Mouse (Mus musculus) CH12F3 (cell line): ENCODE data around the gene Atl1.

Source experiments
- in situ Hi-C: fragments of 300-500 bp; cut with MboI; formaldehyde crosslinking; loops from 2 replicates; pipeline ENCODE4 v1.14.3; 2020; ENCODE audit warnings: low sequenced_read_pairs

Atl1 gene

GRCm38 (mm10) chr12:69926716-69927115 lies 34.3 kb downstream of the Atl1 start:
- in situ Hi-C loops = no loop called here

- in situ Hi-C loops = no loop called here
These were observed 45.3 kb downstream of the Atl1 start for GRCm38 (mm10) chr12:69937731-69938130.

GRCm38 (mm10) chr12:69939291-69939690 lies 46.9 kb downstream of the Atl1 start:
- in situ Hi-C loops = no loop called here

GRCm38 (mm10) chr12:69941655-69942329 lies 49.4 kb downstream of the Atl1 start:
- in situ Hi-C loops = no loop called here

GRCm38 (mm10) chr12:69945861-69946260 lies 53.4 kb downstream of the Atl1 start:
- in situ Hi-C loops = no loop called here

DNA sequence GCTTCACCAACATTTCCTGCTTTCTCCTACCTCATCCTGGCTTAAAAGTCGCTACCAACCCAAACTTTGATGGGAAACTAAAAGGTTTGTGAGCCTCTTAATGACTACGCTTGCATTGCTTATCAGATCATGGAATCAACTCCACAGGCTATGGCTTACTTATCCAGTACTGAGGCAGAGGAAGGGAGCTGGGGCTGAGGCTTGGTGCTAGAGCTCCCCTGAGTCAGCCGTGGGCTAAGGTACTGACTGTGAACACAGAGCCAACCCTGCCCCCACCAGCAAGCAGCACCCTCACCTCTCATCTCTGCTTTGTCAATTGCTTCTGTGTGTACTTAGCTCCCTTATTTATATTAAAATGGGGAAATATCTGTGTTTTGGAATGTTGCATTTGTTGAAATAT lies 55.1 kb downstream of the Atl1 start:
- in situ Hi-C loops = no loop called here

DNA sequence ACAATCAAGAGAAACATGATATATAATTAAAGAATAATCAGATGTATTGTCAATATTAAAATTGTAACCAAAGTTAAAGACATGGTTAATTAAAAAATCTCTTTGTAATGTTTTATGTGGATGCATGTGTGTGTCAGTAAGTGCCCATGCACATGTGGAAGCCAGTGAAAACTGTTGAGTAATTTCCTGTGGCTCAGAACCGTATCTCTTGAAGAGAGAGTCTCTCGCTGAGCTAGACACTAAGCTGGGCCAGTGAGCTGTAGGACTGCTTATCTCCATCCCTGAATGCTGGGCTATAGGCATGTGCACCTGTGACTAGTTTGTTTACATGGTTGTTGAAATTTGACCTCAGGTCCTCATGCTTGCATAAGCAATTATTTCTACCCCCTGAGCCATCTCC lies 65.0 kb downstream of the Atl1 start:
- in situ Hi-C loops = no loop called here

GRCm38 (mm10) chr12:69962468-69962867 lies 70.1 kb downstream of the Atl1 start:
- in situ Hi-C loops = no loop called here

DNA sequence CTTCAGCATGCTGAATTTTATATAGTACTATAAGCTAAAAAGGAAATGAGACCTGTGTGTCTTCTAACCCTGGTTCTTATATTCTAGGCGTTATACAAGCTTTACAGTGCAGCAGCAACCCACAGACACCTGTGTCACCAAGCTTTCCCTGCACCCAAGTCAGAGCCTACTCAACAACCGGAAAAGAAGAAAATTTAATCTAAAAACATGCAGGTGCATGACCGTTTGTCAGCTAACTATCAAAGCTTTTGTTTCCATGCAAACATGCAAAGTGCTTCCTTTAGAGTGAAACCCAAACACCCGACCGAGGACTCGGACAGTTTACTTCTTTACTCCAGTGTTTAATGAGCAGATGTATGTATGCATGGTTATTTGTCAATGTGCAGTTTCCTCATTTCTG lies 70.7 kb downstream of the Atl1 start:
- in situ Hi-C loops = no loop called here

DNA sequence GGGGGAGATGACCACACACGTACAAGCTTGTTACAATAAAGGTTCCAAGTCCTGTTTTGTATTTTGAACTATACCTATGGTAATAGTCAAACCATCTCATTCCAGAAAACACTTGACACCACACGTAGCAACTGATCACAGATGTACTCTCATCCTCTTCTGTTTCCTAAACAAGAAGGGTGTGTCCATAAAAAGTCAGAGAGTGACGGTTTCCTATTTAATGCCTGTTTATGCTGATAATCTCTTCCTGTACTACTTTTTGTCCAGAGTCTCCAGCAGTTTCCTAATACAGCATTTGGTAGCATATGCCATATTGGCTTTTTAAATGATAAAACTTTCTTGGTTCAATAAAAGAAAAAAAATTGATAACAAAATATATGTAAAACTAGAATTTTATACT lies 73.2 kb downstream of the Atl1 start:
- in situ Hi-C loops = no loop called here

DNA sequence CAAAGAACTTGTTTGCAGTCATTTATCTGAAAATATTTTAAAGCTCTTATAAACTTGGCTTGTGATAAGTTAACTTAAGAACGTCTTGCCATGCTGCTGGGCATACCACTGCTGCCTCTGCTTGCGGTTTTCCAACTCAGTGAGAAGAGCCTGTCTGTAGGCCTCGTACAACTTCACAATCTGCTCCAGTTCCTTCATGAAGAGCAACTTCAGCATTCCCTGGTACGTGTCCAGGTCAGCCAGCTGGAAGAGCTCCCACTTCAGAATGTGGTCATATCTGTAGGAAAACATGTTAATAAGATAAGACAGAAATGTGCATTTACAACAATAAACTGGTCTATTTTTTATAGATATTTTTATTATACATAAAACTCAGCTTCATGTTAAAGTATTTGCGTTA lies 73.7 kb downstream of the Atl1 start:
- in situ Hi-C loops = no loop called here

DNA sequence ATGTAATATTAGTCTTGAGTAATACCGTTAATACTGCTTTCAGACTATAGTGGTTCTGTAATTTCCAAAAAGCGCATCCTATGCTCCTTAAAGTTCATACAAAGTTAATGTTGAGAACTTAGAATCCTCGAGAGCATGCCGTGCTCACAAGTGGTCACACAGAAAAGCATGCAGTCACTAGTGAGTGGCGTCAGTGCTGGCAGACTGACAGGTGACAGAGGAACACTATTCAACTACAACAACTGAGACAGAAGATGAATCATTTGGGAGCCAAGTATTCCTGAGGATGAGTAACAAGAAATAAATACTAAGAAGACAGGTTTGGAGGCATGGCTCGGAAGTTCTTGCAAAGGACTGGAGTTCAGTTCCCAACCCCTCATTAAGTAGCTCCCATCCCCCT lies 74.7 kb downstream of the Atl1 start:
- in situ Hi-C loops = no loop called here

- in situ Hi-C loops = no loop called here
These were observed 75.7 kb downstream of the Atl1 start for GRCm38 (mm10) chr12:69968154-69968553.

DNA sequence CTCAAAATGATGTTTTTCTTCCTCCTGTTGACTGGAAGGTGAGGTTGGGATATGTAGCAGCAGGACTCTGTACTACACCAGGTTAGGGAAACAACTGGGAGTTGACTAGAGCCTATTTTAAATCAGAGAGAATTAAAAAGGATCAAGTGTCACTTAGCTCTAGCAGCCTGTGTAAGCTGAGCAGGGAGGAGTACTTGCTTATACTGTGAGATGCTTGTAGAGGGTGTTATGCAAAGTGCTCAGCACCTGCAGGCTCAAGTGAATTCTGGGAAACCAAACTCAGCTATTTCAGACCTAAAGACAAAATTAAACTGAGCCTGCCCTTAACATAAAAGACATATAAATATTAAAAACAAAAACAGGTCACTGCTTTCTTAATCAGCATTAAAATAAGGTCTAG lies 81.3 kb downstream of the Atl1 start:
- in situ Hi-C loops = no loop called here

GRCm38 (mm10) chr12:69976688-69977087 lies 84.3 kb downstream of the Atl1 start:
- in situ Hi-C loops = no loop called here

DNA sequence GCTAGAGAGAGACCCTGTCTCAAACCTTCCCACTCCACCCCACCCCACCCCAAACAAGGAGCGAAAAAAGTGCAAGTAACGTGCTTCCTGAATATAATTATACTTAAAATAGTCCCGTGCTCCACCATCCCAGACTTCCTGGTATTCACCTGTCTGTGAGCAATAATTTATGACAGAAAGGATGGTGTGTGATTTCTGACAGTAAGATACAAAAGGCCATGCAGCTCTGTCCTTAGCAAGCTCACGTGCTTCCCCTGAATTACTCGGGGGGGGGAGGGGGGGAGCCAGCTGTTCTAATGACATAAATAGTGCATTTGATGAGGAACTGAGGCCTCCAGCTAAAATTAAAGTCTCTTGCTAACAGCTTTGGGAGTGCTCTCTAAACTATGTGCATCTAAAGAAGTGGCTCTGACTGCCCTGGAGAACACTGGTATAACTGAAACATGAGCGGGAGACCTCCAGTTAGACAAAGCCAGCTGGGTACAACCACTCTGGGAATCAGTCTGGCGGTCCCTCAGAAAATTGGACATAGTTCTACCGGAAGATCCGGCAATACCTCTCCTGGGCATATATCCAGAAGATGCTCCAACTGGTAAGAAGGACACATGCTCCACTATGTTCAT lies 85.1 kb downstream of the Atl1 start:
- in situ Hi-C loops = no loop called here

DNA sequence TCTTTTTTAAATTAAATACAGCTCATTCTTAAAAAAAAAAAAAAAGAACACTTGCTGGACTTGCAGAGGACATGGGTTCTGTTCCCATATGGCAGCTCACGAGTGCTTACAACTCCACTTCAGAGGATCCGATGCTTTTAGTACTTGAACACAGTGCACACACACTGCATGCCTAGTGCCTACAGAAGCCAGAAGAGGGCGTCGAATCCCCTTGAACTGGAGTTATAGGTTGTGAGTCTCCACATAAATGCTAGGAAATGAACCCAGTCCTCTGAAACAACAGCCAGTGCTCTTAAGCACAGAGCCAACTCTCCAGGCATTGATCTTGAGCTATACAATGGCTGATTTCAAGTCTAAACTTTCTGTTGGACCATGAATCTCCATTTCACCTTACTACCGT lies 90.5 kb downstream of the Atl1 start:
- in situ Hi-C loops = no loop called here

DNA sequence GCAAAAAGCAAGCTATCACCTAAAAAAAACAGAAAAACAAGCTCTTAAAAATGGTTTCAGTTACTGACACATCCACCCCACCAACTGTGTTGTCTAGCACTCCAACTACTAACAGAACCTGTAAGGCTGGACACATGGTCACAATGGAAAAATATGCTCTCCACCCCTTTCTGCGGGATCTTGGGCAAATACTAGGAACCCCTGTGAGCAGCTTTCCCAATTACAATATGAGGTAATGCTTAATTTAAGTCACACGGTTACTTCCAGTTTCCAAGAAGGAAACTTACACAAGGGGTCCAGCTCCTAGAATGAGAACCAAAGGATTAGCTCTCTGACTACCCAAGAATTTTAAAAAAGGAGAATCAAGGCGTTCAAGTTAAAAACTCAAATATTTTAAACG lies 93.1 kb downstream of the Atl1 start:
- in situ Hi-C loops = no loop called here

GRCm38 (mm10) chr12:69986241-69986762 lies 93.9 kb downstream of the Atl1 start:
- in situ Hi-C loops = no loop called here

DNA sequence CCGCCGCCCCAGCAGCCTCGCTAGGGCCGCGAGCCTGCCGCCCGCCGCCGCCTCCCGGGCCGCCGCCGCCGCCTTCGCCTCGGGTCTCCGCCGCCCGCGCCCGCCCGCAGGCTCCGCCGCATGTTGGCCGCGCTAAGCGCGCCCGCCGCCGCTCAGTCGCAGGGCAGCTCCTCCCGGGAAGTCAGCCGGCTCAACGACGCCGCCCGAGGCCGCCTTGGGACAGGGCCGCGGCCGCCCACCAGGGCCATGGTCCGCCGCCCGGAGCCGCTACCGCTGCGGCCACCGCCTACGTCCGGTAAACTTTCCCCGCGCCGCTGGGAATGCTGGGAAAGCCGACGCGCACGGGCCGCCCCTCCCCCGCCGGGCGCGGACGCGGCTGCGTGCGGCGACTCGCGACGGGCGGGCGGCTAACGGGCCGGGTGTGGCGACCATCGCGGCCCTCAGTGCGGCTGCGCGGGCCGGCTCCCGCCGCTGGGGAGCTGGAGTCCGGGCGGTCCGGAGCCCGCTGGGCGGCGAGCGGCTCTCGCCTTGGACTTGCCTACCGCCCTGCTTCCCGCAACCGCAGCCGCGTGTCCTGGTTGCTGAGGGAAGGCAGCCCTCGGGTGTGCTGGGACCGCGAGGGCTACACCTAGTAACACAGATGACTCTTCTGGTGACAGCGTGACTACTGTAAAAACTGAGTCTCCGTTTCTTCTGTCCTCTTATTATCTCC lies 94.5 kb downstream of the Atl1 start, which contains the start of gene Sav1:
Gene Sav1 (minus strand): TSS at position 217 of the 712 bp plus-strand sequence.
- in situ Hi-C loops = no loop called here

- in situ Hi-C loops = no loop called here
These were observed 103.0 kb downstream of the Atl1 start for GRCm38 (mm10) chr12:69995382-69995781.
